Mouse (Mus musculus): Measurements from ENCODE around the gene Cideb. TPM values are rescaled to one million over a fixed set of nuclear protein-coding genes. Genes with fewer than 3 reads are reported as not detected.

The Cideb gene
- polyA plus RNA-seq, 1 experiment from 2014 or later = not detected

DNA sequence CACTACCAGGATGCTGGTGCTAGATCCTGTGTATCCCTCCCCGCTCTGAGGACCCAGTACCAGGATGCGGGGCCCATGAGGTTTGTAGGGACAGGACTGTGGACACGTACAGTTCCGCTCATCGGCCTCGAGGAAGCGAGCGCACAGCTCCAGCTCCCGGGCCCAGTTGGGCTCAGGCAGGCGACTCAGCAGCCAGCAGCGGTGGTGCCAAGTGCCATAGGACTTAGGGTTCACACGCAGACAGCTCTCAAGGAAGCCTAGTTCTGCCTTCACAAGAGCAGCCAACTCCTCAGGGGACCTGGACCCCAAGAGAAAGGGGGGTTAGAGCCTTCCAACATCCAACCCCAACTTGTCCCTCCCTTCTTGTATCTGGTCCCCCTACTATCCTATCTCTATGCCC is 37.6 kb downstream of the Cideb start:
- Histone ChIP-seq H3K4me3 (replicated peaks; ENCODE audit: low read length) (no peak overlapping the region), H3K9ac (replicated peaks; ENCODE audit: low read depth, low read length) (no peak overlapping the region), H3K4me2 (ENCODE audit: low read length) (no peak overlapping the region; the same call in 1 of the 2 replicates), H3K36me3 (ENCODE audit: control insufficient read depth, insufficient read depth) (peaks cover 2% of the 10 kb centered on the region; the same call in 1 of the 2 replicates), H3K4me1 (replicated peaks; ENCODE audit: control insufficient read depth, insufficient read depth, low read length) (peaks cover 11% of the 10 kb centered on the region), H3K9me3 (ENCODE audit: control insufficient read depth, low read length) (no peaks in the 10 kb centered on the region), H3K27me3 (replicated peaks; ENCODE audit: control insufficient read depth, insufficient read depth, low read length) (no peaks in the 10 kb centered on the region), H3K27ac (ENCODE audit: low read length) (no peak overlapping the region)
- ATAC-seq = no peak
- WGBS = 95% methylated on average over 12 of the region's 12 CpGs

GRCm38 (mm10) chr14:55719737-55720136 is 38.5 kb downstream of the Cideb start:
- Histone ChIP-seq H3K27ac (ENCODE audit: low read length) (no peak overlapping the region), H3K9ac (replicated peaks; ENCODE audit: low read depth, low read length) (no peak overlapping the region), H3K4me1 (replicated peaks; ENCODE audit: control insufficient read depth, insufficient read depth, low read length) (peaks cover 11% of the 10 kb centered on the region), H3K36me3 (ENCODE audit: control insufficient read depth, insufficient read depth) (peaks cover 2% of the 10 kb centered on the region; the same call in 1 of the 2 replicates), H3K27me3 (replicated peaks; ENCODE audit: control insufficient read depth, insufficient read depth, low read length) (no peaks in the 10 kb centered on the region), H3K4me2 (ENCODE audit: low read length) (no peak overlapping the region), H3K4me3 (replicated peaks; ENCODE audit: low read length) (no peak overlapping the region), H3K9me3 (ENCODE audit: control insufficient read depth, low read length) (no peaks in the 10 kb centered on the region)
- 92% methylated on average over 6 of the region's 6 CpGs for WGBS
- ATAC-seq = no peak

- WGBS = 93% methylated on average over 8 of the region's 8 CpGs
Measured at GRCm38 (mm10) chr14:55716884-55717283, 41.4 kb downstream of the Cideb start.

DNA sequence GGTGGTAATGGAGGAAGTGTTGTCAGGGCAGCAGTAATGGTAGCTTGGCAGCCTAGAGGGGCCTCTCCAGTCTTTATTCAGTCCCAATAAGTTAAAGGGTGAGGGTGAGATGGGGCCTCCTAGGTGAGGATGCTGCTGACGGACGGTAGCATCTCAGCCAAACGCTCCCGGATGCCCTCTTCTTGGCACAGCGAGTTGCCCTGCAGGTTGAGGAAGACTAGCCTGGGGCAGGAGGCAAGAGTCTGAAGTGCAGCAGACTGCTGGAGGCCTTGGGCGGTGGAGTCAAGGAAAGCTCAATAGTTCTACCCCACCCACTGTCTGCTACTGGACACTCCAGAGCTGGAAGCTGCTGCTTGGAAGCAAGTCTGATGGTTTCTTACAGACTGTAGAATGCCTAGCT is 42.0 kb downstream of the Cideb start:
- peaks cover 4% of the 10 kb centered on the region for H3K4me1 ChIP-seq (replicated peaks; ENCODE audit: control insufficient read depth, insufficient read depth, low read length)
- no peak overlapping the region for H3K9ac ChIP-seq (replicated peaks; ENCODE audit: low read depth, low read length)
- 94% methylated on average over 6 of the region's 6 CpGs for WGBS
- no peak overlapping the region for H3K4me3 ChIP-seq (replicated peaks; ENCODE audit: low read length)
- no peak overlapping the region for H3K4me2 ChIP-seq (ENCODE audit: low read length)
- no peak for ATAC-seq
- H3K27me3 ChIP-seq (replicated peaks; ENCODE audit: control insufficient read depth, insufficient read depth, low read length) = peaks cover 2% of the 10 kb centered on the region; the same call in 1 of the 2 replicates
- H3K9me3 ChIP-seq (ENCODE audit: control insufficient read depth, low read length) = no peaks in the 10 kb centered on the region
- H3K36me3 ChIP-seq (ENCODE audit: control insufficient read depth, insufficient read depth) = peaks cover 2% of the 10 kb centered on the region; the same call in 1 of the 2 replicates
- no peak overlapping the region for H3K27ac ChIP-seq (ENCODE audit: low read length)

More at GRCm38 (mm10) chr14:55716884-55717283, 41.4 kb downstream of the Cideb start:
- Histone ChIP-seq H3K4me3 (replicated peaks; ENCODE audit: low read length) (no peak overlapping the region), H3K27me3 (replicated peaks; ENCODE audit: control insufficient read depth, insufficient read depth, low read length) (peaks cover 2% of the 10 kb centered on the region; the same call in 1 of the 2 replicates), H3K4me2 (ENCODE audit: low read length) (no peak overlapping the region), H3K9ac (replicated peaks; ENCODE audit: low read depth, low read length) (no peak overlapping the region), H3K36me3 (ENCODE audit: control insufficient read depth, insufficient read depth) (peaks cover 2% of the 10 kb centered on the region; the same call in 1 of the 2 replicates), H3K27ac (ENCODE audit: low read length) (no peak overlapping the region), H3K4me1 (replicated peaks; ENCODE audit: control insufficient read depth, insufficient read depth, low read length) (peaks cover 8% of the 10 kb centered on the region), H3K9me3 (ENCODE audit: control insufficient read depth, low read length) (no peaks in the 10 kb centered on the region)
- ATAC-seq = no peak

- WGBS = 38% methylated on average over 6 of the region's 6 CpGs
- Histone ChIP-seq H3K4me3 (replicated peaks; ENCODE audit: low read length) (no peak overlapping the region), H3K27me3 (replicated peaks; ENCODE audit: control insufficient read depth, insufficient read depth, low read length) (peaks cover 2% of the 10 kb centered on the region; the same call in 1 of the 2 replicates), H3K36me3 (ENCODE audit: control insufficient read depth, insufficient read depth) (peaks cover 2% of the 10 kb centered on the region; the same call in 1 of the 2 replicates), H3K4me2 (ENCODE audit: low read length) (no peak overlapping the region), H3K9ac (replicated peaks; ENCODE audit: low read depth, low read length) (no peak overlapping the region), H3K27ac (ENCODE audit: low read length) (no peak overlapping the region), H3K9me3 (ENCODE audit: control insufficient read depth, low read length) (no peaks in the 10 kb centered on the region), H3K4me1 (replicated peaks; ENCODE audit: control insufficient read depth, insufficient read depth, low read length) (no peaks in the 10 kb centered on the region)
- ATAC-seq = no peak
Measured at GRCm38 (mm10) chr14:55714893-55715292, 43.4 kb downstream of the Cideb start.

DNA sequence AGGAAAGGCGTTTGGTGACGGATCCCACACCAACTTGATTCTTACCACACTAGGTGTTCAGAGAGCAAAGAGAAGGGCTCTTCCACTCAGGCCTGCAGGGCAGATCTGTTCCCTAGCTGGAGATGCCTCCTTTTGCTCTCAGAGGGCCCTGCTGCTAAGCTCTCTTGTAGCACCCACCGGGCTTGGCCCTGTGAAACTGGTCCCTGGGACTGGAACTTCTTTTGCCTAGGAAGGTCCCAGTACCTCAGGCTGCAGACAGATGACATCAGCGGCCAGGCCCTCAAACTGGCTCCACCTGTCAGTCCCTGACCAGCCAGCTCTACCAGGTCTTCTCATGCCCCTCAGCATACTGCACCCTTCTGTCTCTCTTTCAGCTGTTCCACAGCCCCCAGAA is 44.5 kb downstream of the Cideb start, which contains the start of gene Tgm1:
Gene Tgm1 (minus strand): TSS at position 198 of the 394 bp plus-strand sequence.
- H3K4me1 ChIP-seq (replicated peaks; ENCODE audit: control insufficient read depth, insufficient read depth, low read length) = no peaks in the 10 kb centered on the region
- H3K27me3 ChIP-seq (replicated peaks; ENCODE audit: control insufficient read depth, insufficient read depth, low read length) = peaks cover 2% of the 10 kb centered on the region; the same call in 1 of the 2 replicates
- H3K36me3 ChIP-seq (ENCODE audit: control insufficient read depth, insufficient read depth) = peaks cover 2% of the 10 kb centered on the region; the same call in 1 of the 2 replicates
- 30% methylated on average over 4 of the region's 4 CpGs for WGBS
- no peak for ATAC-seq
- no peaks in the 10 kb centered on the region for H3K9me3 ChIP-seq (ENCODE audit: control insufficient read depth, low read length)
- H3K9ac ChIP-seq (replicated peaks; ENCODE audit: low read depth, low read length) = no peak within 1 kb of the TSS
- no peak within 1 kb of the TSS for H3K4me2 ChIP-seq (ENCODE audit: low read length)
- no peak within 1 kb of the TSS for H3K4me3 ChIP-seq (replicated peaks; ENCODE audit: low read length)
- no peak within 1 kb of the TSS for H3K27ac ChIP-seq (ENCODE audit: low read length)

- Histone ChIP-seq H3K4me2 (ENCODE audit: low read length) (no peak overlapping the region), H3K27me3 (replicated peaks; ENCODE audit: control insufficient read depth, insufficient read depth, low read length) (peaks cover 2% of the 10 kb centered on the region; the same call in 1 of the 2 replicates), H3K27ac (ENCODE audit: low read length) (no peak overlapping the region), H3K4me1 (replicated peaks; ENCODE audit: control insufficient read depth, insufficient read depth, low read length) (no peaks in the 10 kb centered on the region), H3K9me3 (ENCODE audit: control insufficient read depth, low read length) (no peaks in the 10 kb centered on the region), H3K9ac (replicated peaks; ENCODE audit: low read depth, low read length) (no peak overlapping the region), H3K36me3 (ENCODE audit: control insufficient read depth, insufficient read depth) (peaks cover 2% of the 10 kb centered on the region; the same call in 1 of the 2 replicates), H3K4me3 (replicated peaks; ENCODE audit: low read length) (no peak overlapping the region)
- 16% methylated on average over 25 of the region's 25 CpGs for WGBS
- ATAC-seq = no peak
Measured at GRCm38 (mm10) chr14:55713007-55713728, 45.1 kb downstream of the Cideb start.

- ATAC-seq = no peak
- Histone ChIP-seq H3K4me1 (replicated peaks; ENCODE audit: control insufficient read depth, insufficient read depth, low read length) (no peaks in the 10 kb centered on the region), H3K9ac (replicated peaks; ENCODE audit: low read depth, low read length) (no peak overlapping the region), H3K4me2 (ENCODE audit: low read length) (no peak overlapping the region), H3K9me3 (ENCODE audit: control insufficient read depth, low read length) (no peaks in the 10 kb centered on the region), H3K27ac (ENCODE audit: low read length) (no peak overlapping the region), H3K27me3 (replicated peaks; ENCODE audit: control insufficient read depth, insufficient read depth, low read length) (peaks cover 2% of the 10 kb centered on the region; the same call in 1 of the 2 replicates), H3K4me3 (replicated peaks; ENCODE audit: low read length) (no peak overlapping the region), H3K36me3 (ENCODE audit: control insufficient read depth, insufficient read depth) (no peaks in the 10 kb centered on the region)
- 84% methylated on average over 7 of the region's 7 CpGs for WGBS
Measured at GRCm38 (mm10) chr14:55711786-55712185, 46.5 kb downstream of the Cideb start.

DNA sequence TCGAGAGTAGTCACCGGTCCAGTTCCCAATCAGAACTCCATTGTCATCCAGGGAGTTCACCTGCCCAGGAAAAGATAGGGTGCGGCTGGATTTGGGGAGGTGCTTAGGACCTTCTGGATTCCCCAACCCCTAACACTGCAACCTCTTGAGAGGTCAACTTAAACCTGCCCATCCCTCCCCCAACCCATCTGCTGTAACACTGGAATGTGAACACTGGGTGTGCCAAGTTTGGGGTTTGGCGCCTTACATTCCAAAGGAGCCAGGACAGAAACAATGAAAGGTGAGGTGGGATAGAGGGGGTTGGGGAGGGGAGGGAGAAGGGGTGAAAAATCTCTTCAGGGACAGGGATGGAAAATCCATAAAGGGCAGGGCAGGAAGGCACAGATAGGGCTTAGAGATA is 48.7 kb downstream of the Cideb start:
- peaks cover 2% of the 10 kb centered on the region; the same call in 1 of the 2 replicates for H3K27me3 ChIP-seq (replicated peaks; ENCODE audit: control insufficient read depth, insufficient read depth, low read length)
- H3K36me3 ChIP-seq (ENCODE audit: control insufficient read depth, insufficient read depth) = no peaks in the 10 kb centered on the region
- no peaks in the 10 kb centered on the region for H3K9me3 ChIP-seq (ENCODE audit: control insufficient read depth, low read length)
- 88% methylated on average over 4 of the region's 4 CpGs for WGBS
- H3K4me1 ChIP-seq (replicated peaks; ENCODE audit: control insufficient read depth, insufficient read depth, low read length) = no peaks in the 10 kb centered on the region
- H3K4me3 ChIP-seq (replicated peaks; ENCODE audit: low read length) = no peak overlapping the region
- H3K9ac ChIP-seq (replicated peaks; ENCODE audit: low read depth, low read length) = no peak overlapping the region
- no peak overlapping the region for H3K27ac ChIP-seq (ENCODE audit: low read length)
- no peak overlapping the region for H3K4me2 ChIP-seq (ENCODE audit: low read length)
- ATAC-seq = no peak
